Mouse (Mus musculus) lung, embryonic 16.5 days (tissue): ENCODE measurements around the gene Clcnkb. TPM values are rescaled to one million over a fixed set of nuclear protein-coding genes. Genes with fewer than 3 reads are reported as not detected.

Source experiments
- ATAC-seq: fragments of 200-750 bp; cut with Nextera tagmentation; 2 replicates; pipeline ENCODE4 v1.8.0; 2017; ENCODE audit warnings: low read depth, mild to moderate bottlenecking, moderate library complexity
- H3K27ac ChIP-seq: fragments of 300-500 bp; sonication (generic); 2 replicates; pipeline ENCODE4 v1.5.1; 2014; ENCODE audit warnings: mild to moderate bottlenecking, control low read depth, low read length
- H3K27me3 ChIP-seq: fragments of 300-500 bp; sonication (generic); 2 replicates; pipeline ENCODE4 v1.6.1; 2014; ENCODE audit warnings: low read depth, low read length, mixed read lengths; ENCODE audit not compliant: control insufficient read depth, insufficient read depth
- H3K36me3 ChIP-seq: fragments of 300-500 bp; sonication (generic); 2 replicates; pipeline ENCODE4 v1.6.1; 2014; ENCODE audit warnings: low read length; ENCODE audit not compliant: control insufficient read depth, insufficient read depth
- H3K4me1 ChIP-seq: fragments of 300-500 bp; sonication (generic); replicated peaks from 2 replicates; pipeline ENCODE4 v1.6.1; 2014; ENCODE audit warnings: low read length, mixed read lengths; ENCODE audit not compliant: control insufficient read depth, insufficient read depth
- H3K4me2 ChIP-seq: fragments of 300-500 bp; sonication (generic); 2 replicates; pipeline ENCODE4 v1.6.1; 2014; ENCODE audit warnings: low read depth, low read length, control low read depth
- H3K4me3 ChIP-seq: fragments of 300-500 bp; sonication (generic); 2 replicates; pipeline ENCODE4 v1.5.1; 2014; ENCODE audit warnings: mild to moderate bottlenecking, low read length, control low read depth
- H3K9ac ChIP-seq: fragments of 300-500 bp; sonication (generic); 2 replicates; pipeline ENCODE4 v1.6.1; 2014; ENCODE audit warnings: low read length, control low read depth
- H3K9me3 ChIP-seq: fragments of 300-500 bp; sonication (generic); 2 replicates; pipeline ENCODE4 v1.6.1; 2016; ENCODE audit warnings: low read length; ENCODE audit not compliant: control insufficient read depth
- WGBS: fragments of 180-500 bp; shearing (Covaris S2); extraction: QIAGEN DNeasy Blood & Tissue Kit; methylation state at CpG from one replicate; pipeline ENCODE4 v1.1.7; 2014; 5-methylcytosine and 5-hydroxymethylcytosine counted together
- polyA plus RNA-seq: library from polyadenylated mRNA; unstranded; fragments of >200 nt; fragmentation: Nextera tagmentation; extraction: Ambion mirVana; gene quantifications from 2 replicates; pipeline ENCODE4 v1.2.1, GENCODE M21; 2015

The Clcnkb gene
- polyA plus RNA-seq, 1 experiment from 2014 or later, result 0.39 TPM

DNA sequence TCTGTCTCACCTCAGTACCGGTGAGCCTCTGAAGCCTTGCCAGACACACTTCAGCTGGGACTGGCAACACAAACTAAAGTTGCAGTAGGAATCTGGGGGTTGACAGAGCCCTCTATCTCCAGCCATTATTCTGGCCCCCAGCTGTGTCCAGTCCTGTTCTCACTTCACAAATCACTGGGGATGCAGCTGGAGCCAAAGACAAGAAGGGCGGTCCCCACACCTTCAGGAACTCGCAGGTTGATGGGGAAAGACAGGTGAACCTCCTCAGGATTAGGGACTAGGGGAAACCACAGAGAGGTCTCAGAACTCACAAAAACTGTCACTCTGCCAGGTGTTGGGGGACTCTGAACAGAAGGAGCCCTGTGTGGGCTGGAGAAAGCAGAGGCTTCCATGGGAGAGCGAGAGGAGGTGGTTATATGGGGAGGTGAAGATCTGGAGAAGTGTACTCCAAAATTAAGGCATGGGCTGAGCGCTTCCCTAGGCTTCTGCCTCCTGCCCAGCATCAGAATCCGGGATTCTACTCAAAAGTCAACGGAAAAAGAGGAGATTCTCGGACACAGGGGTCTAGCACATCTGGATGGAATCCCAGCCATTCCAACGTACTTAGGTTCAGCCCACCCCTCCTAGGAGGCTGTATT lies 4.5 kb upstream of the Clcnkb start, which contains the start of gene Hspb7:
Gene Hspb7 (plus strand): TSS at position 588 of the 638 bp plus-strand sequence.
- Histone ChIP-seq H3K27me3 (no peaks in the 10 kb centered on the region; the same call in 1 of the 2 replicates), H3K27ac (peak within 1 kb of the TSS; percentile 27), H3K4me1 (peaks cover 16% of the 10 kb centered on the region), H3K4me2 (no peak within 1 kb of the TSS; the same call in 1 of the 2 replicates), H3K9ac (peak within 1 kb of the TSS; percentile 54), H3K9me3 (no peaks in the 10 kb centered on the region), H3K36me3 (no peaks in the 10 kb centered on the region), H3K4me3 (peak within 1 kb of the TSS; percentile 18)
- ATAC-seq, result no peak
- 40% methylated on average over 9 of the region's 9 CpGs for WGBS

DNA sequence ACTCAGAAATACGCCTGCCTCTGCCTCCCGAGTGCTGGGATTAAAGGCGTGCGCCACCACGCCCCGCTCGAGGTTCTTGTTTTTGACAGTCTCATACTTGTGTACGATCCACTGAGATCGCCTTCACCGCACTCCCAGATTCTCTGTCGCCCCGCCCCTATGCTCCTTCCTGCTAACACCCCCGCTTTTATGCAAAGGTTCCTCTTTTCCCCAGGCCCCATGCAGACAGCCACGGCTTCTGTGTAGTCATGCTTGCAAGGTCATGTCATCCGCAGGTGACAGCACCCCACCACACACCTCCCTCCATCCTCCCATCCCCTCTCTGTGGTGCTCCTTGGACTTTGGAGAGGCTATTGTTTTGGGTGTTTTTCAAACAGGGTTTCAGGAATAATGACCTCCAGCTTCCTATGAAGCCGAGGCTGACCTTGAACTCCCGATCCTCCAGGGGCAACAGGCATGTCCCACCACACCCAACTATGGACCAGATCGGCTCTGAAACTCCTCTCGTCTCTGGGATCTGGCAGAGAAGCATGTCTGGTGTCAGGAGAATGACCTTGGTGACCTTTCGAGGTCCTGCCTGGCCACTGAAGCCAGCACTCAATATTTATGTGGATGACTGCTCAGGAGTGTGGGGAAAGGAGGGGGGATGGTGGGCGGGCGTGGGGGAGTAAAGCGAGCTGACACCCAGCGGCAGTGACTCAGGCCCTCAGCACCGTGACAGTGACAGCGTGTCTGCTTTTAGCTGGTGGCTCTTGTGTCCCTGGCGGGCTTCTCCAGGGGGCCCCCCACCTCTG lies 3.8 kb upstream of the Clcnkb start:
- 50% methylated on average over 27 of the region's 27 CpGs for WGBS

DNA sequence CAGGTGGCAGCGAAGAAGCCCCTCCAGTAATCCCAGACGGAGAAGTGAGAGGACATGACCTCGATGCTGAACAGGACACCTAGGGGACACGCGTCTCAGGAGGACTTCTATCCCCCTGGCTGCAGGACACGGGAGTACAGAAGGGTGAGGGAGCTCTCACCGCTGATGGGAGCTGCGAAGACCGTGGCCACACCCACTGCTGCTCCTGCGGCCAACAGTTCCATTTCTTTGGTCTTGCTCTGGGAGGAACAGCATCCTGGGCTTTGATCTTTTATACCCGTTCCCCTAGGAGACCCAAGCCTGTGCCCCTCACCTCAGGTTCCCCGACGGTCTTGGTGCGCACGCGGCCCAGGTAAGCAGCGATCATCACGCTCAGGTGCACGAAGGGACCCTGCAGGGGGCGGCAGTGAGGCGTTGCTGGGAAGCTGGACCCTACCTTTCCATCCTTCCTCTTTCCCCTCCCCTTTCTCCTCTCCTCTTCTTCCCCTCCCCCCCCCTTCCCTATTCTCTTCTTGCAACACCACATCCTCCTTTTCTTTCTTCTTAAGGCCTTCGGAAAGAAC lies 4.3 kb downstream of the Clcnkb start:
- Histone ChIP-seq H3K9ac (no peak overlapping the region), H3K4me1 (no peaks in the 10 kb centered on the region), H3K27ac (no peak overlapping the region), H3K27me3 (no peaks in the 10 kb centered on the region), H3K4me3 (no peak overlapping the region), H3K4me2 (no peak overlapping the region), H3K36me3 (no peaks in the 10 kb centered on the region), H3K9me3 (no peaks in the 10 kb centered on the region)
- WGBS, result 18% methylated on average over 22 of the region's 22 CpGs
- no peak for ATAC-seq

More for the DNA sequence above, 3.8 kb upstream of the Clcnkb start:
- ATAC-seq, result no peak
- peaks cover 15% of the 10 kb centered on the region for H3K4me1 ChIP-seq
- H3K4me3 ChIP-seq, result no peak overlapping the region
- no peak overlapping the region for H3K27ac ChIP-seq
- H3K27me3 ChIP-seq, result no peaks in the 10 kb centered on the region; the same call in 1 of the 2 replicates
- H3K4me2 ChIP-seq, result no peak overlapping the region
- no peaks in the 10 kb centered on the region for H3K36me3 ChIP-seq
- no peaks in the 10 kb centered on the region for H3K9me3 ChIP-seq
- no peak overlapping the region for H3K9ac ChIP-seq

DNA sequence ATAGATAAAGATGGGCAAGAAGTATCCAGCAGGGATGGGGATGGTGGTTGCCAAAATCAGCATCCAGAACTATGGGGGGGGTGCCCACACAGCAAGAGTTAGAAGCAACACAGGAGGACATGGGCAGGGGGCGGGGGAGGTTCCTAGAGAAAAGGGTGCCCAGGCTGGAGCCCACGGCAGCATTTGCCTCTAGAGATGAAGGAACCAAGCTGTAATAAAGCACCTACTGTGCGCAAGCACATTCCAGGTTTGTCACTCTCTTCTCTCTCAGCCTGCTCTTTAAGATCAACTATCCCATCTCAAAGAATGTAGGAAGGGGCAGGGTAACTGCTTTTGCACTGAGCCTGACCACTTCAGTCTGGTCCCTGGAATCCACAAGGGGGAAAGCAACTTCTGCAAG lies 7.2 kb downstream of the Clcnkb start:
- H3K27ac ChIP-seq, result no peak overlapping the region
- no peak overlapping the region for H3K4me2 ChIP-seq
- H3K4me3 ChIP-seq, result no peak overlapping the region
- peaks cover 4% of the 10 kb centered on the region; the same call in 1 of the 2 replicates for H3K4me1 ChIP-seq
- peaks cover 2% of the 10 kb centered on the region; the same call in 1 of the 2 replicates for H3K27me3 ChIP-seq
- ATAC-seq, result no peak
- no peaks in the 10 kb centered on the region for H3K9me3 ChIP-seq
- no peaks in the 10 kb centered on the region for H3K36me3 ChIP-seq
- WGBS, result 82% methylated on average over 3 of the region's 3 CpGs
- no peak overlapping the region for H3K9ac ChIP-seq

DNA sequence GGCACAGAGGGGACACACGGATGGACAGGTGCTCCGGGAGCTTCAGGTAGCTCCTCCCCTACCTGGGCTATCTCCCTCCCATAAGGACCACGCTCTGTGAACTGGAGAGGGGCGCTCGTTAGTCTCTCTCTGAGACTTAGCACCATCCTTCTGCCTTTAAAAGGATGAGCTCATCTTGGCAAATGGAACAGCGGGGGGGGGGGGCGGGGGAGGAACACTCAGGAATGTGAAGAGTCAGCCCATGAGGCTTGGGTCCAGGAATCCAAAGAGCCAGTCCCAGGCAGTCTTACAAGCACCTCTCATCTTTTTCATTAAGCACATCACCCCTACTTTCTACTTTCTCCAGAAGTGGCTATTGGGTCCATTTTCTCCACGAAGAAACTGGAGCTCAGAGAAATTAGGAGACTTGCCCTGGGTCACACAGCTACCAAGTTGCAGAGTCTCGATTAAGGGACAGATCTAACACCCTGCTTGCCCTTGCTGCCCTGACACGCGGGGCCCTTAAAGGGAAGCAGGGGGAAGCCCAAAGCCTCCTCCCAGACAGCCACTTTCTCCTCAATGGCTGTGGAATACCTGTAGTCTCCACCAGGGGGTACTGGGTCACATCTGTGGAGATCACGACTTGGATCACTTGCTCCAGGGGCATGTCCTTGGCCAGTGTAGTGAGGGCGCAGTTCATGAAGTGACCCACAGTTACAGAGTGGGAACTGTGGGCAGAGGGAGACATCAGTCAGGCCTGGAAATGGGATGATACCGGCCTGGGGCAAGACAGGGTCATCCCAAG lies 9.1 kb downstream of the Clcnkb start:
- peaks cover 2% of the 10 kb centered on the region; the same call in 1 of the 2 replicates for H3K27me3 ChIP-seq
- no peak overlapping the region for H3K9ac ChIP-seq
- H3K36me3 ChIP-seq, result no peaks in the 10 kb centered on the region
- ATAC-seq, result peak; percentile 11; the same call in 1 of the 2 replicates
- H3K9me3 ChIP-seq, result no peaks in the 10 kb centered on the region
- peaks cover 4% of the 10 kb centered on the region; the same call in 1 of the 2 replicates for H3K4me1 ChIP-seq
- no peak overlapping the region for H3K27ac ChIP-seq
- WGBS, result 23% methylated on average over 13 of the region's 14 CpGs
- H3K4me3 ChIP-seq, result no peak overlapping the region
- H3K4me2 ChIP-seq, result no peak overlapping the region

DNA sequence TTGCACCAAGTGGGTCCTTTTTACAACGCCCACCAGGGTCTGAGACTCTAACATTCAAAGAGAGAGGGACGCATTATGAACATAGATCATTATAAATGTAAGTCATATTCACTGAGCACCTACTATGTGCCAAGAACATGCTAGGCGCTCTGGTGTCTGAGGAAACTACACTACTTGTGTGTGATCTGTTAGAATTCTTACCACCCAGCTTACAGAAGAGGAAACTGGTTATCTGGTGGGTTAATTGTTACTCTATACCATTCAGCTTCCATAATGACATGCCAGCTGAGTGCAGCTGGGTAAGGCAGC lies 10.5 kb downstream of the Clcnkb start:
- 75% methylated on average over 3 of the region's 3 CpGs for WGBS
- H3K4me3 ChIP-seq, result no peak overlapping the region
- H3K27ac ChIP-seq, result no peak overlapping the region
- H3K4me1 ChIP-seq, result peaks cover 4% of the 10 kb centered on the region; the same call in 1 of the 2 replicates
- no peak overlapping the region for H3K4me2 ChIP-seq
- H3K36me3 ChIP-seq, result no peaks in the 10 kb centered on the region
- no peaks in the 10 kb centered on the region for H3K9me3 ChIP-seq
- no peak for ATAC-seq
- no peak overlapping the region for H3K9ac ChIP-seq
- peaks cover 2% of the 10 kb centered on the region; the same call in 1 of the 2 replicates for H3K27me3 ChIP-seq

DNA sequence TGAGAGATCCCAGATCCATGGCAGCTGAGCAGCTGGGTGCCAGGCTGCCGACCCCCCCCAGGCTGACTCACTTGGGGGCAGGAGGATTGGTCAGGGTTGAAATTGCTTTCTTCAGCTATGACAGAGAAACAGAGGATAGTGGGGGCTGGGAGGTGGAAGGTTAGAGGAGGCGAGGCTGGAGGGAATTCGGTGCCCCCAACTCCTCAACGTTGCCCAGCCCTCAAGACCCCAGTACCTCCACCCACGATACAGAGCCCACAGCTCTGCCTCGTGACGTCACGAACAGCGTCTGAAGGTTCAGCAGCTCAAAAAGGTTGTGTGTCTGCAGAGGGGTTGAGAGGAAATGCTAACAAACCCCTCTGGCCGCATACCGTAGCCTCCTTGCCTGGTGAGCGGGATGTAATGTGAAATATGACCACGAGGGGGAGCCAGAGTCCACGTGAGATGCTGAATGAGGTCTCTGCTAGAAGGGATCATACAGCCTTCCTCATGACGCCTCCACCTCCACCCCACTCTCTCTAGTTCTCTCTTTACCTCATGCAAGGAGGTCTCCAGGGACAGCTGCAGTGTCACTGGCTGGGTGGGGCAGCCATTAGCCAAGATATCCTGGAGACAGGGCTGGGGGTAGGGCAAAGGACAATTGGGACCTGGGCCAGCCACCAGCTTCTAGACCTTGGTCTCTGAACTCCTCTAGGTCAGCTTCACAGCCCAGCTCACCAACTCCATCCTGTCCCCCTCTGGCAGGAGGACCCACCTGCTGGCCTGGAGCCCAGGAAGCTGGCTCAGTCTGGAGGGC lies 11.1 kb downstream of the Clcnkb start:
- 11% methylated on average over 15 of the region's 15 CpGs for WGBS
- peak overlapping the region; percentile 51 for H3K9ac ChIP-seq

DNA sequence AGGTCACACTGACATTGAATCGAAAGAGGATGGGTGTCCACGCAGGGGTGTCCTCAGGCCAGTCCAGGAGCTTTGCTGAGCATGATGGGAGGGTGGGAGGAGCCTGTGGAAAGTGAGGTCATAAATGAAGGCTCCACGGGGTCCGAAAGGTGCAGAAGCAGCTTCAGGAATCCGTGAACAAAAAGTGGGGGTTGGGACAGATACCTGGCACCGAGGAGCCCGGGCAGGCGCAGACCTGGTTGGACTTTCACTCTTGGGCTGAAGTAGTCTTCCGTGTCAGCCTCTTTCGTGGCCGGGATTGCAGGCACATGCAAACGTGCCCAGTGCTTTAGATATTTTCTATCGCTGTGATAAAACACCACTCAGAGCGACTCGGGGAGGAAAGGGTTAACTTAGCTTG lies 15.6 kb downstream of the Clcnkb start:
- Histone ChIP-seq H3K27ac (no peak overlapping the region), H3K36me3 (no peaks in the 10 kb centered on the region), H3K4me3 (no peak overlapping the region), H3K27me3 (peaks cover 2% of the 10 kb centered on the region; the same call in 1 of the 2 replicates), H3K4me1 (peaks cover 4% of the 10 kb centered on the region; the same call in 1 of the 2 replicates), H3K4me2 (no peak overlapping the region), H3K9ac (no peak overlapping the region), H3K9me3 (no peaks in the 10 kb centered on the region)
- no peak for ATAC-seq
- WGBS, result 78% methylated on average over 15 of the region's 15 CpGs

More for the DNA sequence above, 11.1 kb downstream of the Clcnkb start:
- H3K4me3 ChIP-seq, result no peak overlapping the region
- H3K36me3 ChIP-seq, result no peaks in the 10 kb centered on the region
- no peak overlapping the region for H3K27ac ChIP-seq
- H3K27me3 ChIP-seq, result peaks cover 2% of the 10 kb centered on the region; the same call in 1 of the 2 replicates
- H3K4me1 ChIP-seq, result peaks cover 4% of the 10 kb centered on the region; the same call in 1 of the 2 replicates
- peak; percentile 80 for ATAC-seq
- H3K4me2 ChIP-seq, result peak overlapping the region; percentile 52
- H3K9me3 ChIP-seq, result no peaks in the 10 kb centered on the region
